Mouse (Mus musculus) left cerebral cortex, postnatal 4 days (tissue): ENCODE measurements around the gene Terf2ip. TPM values are rescaled to one million over a fixed set of nuclear protein-coding genes. Genes with fewer than 3 reads are reported as not detected.

ENCODE experiments used
- DNase-seq: peaks from one replicate; pipeline ENCODE4 v3.0.0-alpha.2; 2022
- intact Hi-C: fragments of 180-260 bp; cut with DNase I; formaldehyde crosslinking; loops from one replicate; pipeline ENCODE4 v1.15.1; 2025
- total RNA-seq, 2 experiments: library from RNA; stranded (reverse); gene quantifications; 2 replicates each; pipeline ENCODE4 v1.2.3; 2021

Gene Terf2ip
- total RNA-seq: 10 to 100 TPM; 40.2 to 41.6 TPM

DNA sequence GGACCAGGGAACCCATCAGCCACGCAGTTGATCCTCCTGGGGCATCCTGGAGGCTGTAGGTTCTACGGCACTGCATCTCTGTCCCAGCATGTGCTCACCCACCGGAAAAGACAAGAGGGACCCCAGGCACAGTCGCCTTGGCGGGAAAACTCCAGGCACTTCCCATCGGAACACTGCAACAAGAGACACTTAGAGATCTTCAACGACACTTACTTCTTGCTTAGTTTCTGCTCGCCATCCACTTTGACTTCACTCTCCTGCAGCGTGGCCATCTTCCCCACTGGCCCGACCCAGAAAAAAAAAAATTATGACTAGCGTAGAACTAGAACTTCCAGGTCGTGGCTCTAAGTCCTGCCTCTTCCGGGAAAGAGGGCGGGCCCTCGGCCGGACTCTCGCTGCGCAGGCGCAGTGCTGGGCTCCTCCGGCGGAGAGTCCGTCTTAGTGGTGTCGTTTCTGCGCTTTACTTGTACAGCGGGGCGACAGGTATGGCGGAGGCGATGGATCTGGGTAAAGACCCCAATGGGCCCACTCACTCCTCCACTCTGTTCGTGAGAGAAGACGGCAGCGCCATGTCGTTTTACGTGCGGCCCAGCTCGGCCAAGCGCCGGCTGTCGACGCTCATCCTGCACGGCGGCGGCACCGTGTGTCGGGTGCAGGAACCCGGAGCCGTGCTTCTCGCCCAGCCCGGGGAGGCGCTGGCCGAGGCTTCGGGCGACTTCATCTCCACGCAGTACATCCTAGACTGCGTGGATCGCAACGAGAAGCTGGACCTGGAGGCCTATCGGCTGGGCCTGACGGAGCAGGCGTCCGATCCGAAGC is at the start of gene Terf2ip, which contains the start of gene Kars:
Gene Terf2ip, plus strand, starts transcription at position 402 of the 819 bp plus-strand sequence.
Gene Kars, minus strand, starts transcription at position 327 of the 819 bp plus-strand sequence.
- intact Hi-C loops: no loop called here
- DNase-seq: peak; percentile 94

DNA sequence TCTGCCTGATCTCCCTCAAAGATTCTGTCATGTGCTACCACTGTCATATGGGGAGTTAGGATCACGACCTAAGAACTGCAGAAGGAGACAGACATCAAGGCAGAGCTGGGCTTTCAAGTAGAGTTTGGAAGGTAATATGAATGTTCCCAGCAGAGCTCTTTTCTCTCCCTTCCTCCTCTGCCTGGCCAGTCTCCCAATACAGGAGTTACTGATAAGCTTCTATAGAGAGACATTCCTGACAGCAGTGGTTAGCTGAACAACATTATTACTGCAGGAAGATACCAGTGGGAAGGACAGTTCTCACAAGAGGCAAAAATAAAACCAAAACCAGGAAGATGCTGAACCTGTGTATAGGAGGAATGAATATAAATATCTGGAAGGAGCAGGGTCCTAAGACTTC is 48.6 kb upstream of the Terf2ip start:
- intact Hi-C loops: no loop called here

DNA sequence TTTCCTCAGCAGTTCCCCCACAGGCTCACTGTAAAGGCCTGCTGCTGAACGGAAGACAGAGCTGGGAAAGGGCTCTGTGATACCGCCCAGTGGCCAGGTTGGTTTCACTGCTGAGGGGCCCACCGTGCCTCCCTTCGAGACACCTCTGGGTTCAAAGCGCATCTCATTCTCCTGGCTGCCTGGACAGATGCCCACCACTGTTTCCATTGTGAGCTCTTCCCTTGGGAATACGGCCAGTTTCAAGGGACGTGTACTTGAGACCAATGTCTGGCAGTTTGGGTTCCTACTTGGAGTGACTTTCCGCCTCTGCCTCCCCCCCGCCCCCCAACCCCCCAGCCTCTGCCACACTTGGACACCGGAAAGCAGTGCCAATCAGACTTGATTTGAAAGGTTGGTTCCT is 48.1 kb upstream of the Terf2ip start:
- peak; percentile 15 for DNase-seq
- intact Hi-C loops: no loop called here

More for the DNA sequence above, 48.6 kb upstream of the Terf2ip start:
- no peak for DNase-seq

DNA sequence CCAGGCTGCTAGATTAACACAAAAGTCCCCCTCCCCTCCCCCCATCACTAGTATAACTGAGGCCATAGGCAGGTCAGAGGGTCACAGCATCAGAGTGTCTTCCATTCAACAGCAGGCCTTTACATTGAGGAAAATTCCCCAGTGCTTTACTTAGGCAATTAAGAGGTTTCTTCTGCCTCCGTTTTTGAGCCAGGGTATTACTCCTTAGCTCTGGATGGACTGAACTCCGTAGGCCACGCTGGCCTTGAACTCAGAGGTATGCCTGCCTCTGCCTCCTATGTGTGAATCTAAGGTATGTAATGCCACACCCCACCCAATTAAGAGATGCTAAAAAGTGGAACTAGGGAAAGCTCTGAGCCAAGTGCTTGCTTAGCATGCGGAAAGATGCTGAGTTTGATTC is 47.7 kb upstream of the Terf2ip start:
- no peak for DNase-seq
- intact Hi-C loops: no loop called here

DNA sequence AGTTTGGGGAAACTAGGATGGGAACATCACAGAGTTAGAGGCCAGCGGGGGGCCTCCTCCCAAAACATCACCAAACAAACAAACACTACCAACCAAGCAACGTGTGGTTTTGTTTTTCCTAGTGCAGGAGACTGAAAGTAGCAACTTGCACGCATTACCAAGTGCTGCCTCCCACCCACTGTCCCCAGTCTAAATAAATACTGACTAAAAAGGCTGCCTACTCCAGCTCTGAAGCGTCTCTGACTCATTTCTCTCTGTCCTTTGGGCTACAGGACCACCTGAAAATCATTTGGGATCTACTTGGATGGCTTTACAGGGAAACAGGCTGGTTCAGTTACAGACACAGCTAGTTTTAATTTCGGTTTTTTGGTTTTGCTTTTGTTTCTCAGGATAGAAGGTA is 46.8 kb upstream of the Terf2ip start:
- intact Hi-C loops: no loop called here
- DNase-seq: no peak

DNA sequence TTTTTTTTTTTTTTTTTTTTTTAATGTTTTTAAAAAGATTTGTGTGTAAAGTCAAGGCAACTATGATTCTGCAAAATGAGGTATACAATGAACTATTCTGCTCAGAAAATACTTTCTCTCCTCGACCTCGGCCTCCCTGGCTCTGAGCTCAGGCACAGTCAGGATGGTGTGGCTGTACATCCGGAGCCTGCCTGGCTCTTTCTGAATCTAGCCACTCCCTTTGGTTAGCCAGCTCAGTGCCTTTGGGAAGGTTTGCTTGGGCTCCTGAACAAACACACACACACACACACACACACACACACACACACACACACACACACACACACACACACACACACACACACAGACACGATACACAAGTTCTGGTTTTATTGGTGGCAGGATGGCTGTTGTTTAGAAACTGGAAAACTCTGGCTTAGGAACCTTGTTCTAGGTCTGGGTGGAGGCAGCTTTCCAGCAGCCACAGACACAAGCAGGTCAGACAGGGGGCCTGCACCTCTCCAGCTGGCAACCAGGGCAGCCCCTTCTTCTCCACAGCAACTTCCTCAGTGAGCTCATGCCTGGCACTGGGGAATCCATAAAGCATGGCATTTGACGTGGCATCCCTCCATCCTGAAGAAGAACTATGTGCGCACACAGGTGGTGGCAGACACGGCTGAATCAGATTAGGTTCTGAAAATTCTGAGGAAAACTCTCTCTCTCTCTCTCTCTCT is 46.2 kb upstream of the Terf2ip start:
- intact Hi-C loops: no loop called here
- no peak for DNase-seq

DNA sequence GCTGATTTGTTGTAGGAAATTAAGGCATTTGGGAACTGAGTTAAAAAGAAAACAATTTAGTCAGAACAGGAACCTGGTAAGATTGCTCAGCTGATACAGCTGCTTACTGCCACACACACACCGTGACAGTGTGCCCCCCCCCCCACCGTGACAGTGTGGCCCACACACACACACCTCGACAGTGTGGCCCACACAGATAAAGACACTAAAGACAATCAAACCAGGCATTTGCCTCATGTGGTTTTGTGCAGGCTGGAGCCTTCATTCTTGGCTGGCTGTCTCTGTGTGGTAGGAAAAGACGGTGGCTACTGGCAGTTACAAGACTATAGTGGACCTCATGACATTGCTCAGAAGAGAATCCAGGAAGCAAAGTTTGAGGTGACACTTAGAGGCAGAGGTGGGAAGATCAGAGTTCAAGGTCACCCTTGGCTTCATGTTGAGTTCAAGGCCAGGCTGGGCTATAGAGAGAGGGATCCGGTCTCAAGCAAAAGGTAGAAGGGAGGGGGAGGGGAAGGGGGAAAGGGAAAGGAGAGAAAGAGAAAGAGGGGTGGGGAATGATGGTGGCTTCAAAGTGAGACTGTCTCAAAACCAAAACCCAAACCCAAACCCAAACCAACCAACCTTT is 43.8 kb upstream of the Terf2ip start:
- intact Hi-C loops: no loop called here

DNA sequence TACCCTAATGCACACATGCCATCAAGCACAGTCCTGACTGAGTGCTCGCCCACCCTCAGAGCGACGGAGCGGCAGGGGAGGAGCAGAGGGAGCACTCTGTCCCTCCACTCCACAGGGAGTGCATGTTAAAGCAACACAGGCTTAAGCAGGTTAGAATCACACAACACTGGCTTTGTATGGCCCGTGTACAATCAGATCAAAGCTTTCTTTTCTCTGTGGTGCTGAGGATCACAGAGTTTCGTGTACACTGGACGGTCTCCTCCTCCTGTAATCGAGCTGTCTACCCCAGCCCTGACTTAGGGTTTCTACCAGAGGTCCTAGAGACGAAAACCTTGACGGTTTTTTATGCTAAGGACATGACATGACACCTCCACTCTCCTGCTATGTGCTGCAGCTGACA is 42.7 kb upstream of the Terf2ip start:
- DNase-seq: no peak
- intact Hi-C loops: no loop called here

More for the DNA sequence above, 43.8 kb upstream of the Terf2ip start:
- no peak for DNase-seq

DNA sequence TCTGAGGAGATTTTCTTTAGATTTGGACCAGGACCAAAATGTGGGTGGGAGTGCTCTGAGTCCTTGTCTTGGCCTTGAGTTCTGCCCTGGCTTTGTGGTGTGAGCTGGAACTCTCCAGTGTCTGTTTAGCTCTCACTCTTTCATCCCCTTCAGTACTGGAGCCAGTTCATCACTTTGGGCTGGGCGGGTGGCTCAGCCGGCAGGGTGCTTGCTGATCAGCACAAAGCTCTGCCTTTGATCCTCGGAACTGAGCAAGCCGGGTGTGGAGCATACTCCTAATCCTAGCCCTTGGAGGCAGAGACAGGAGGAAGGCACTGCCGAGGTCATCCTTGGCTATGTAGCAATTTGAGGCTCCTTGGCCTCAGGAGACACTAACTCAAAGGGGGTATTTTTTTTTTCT is 42.2 kb upstream of the Terf2ip start:
- DNase-seq: no peak
- intact Hi-C loops: no loop called here

DNA sequence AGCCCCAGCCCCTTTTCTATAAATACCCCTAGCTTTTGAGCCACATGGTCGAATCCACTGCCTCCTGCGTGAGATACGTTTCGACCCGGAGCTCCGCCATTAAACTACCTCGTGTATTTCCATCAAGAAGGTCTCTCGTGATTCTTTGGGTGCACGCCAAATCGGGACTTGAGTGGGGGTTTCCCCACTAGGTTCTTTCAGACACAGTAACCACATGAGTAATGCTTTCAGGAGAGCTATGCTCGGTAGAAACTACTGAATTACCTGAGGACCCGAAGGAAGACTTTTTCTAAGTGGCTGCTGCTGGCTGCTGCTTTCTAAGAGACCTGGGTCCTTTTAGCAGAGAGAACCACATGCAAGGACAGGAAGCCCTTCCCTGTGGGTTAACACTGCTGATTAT is 37.1 kb upstream of the Terf2ip start:
- intact Hi-C loops: no loop called here
- no peak for DNase-seq

DNA sequence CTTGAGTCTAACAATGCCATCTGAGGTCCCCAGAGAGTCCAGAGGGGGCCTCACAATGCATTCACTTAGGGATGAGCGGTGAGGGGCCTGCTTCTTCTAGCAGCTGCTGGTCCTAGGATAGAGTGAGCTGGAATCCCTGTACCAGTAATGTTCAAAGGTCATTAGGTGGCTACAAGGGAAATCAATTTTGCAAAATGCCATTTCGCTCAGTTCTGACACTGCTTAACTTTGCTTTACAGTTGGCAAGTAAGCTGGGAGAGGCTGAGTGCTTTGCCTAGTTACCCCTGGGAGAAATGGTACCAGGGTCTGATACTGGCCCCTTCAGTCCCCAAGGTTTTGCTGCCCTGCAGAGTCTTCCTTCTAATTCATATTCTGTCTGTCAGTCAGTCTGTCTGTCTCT is 35.5 kb upstream of the Terf2ip start:
- intact Hi-C loops: no loop called here
- DNase-seq: no peak

DNA sequence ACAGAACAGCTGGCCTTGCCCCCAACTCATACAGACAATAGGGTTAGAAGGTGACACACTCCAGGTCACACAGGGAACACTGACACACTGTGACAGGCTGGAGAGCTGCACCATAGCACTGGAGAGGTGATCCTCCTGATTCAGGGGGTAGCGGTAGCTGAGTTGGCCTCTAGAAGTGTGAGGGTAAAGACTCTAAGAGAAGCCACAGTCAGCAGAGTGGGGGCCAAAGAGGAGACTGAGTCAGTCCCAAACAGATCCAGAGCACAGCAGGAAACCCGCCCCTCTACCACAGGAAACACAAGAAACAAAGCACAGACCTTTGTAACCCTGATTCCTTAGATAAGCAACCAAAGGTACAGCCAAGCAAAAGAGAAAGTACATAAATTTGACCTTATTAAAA is 34.9 kb upstream of the Terf2ip start:
- intact Hi-C loops: no loop called here
- no peak for DNase-seq

DNA sequence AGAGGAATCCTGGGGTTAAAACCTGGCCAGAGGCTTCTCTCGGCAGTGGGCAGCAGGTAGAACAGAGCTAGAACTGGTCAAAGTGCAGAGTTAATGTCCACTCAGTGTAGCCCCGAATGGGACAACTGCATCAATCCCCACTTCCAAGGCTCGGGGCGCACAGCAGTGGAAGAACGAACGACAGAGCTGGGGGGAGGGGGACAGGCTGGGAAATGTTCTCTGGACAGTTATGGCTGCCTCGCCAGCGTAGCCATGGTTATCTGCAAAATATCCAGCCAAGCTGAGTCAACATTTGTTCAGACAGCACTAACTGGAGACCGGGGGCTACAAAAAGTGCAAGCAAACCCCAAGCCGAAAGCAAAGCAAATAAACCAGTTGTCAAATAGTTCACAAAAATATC is 33.1 kb upstream of the Terf2ip start:
- intact Hi-C loops: no loop called here
- DNase-seq: peak; percentile 27

DNA sequence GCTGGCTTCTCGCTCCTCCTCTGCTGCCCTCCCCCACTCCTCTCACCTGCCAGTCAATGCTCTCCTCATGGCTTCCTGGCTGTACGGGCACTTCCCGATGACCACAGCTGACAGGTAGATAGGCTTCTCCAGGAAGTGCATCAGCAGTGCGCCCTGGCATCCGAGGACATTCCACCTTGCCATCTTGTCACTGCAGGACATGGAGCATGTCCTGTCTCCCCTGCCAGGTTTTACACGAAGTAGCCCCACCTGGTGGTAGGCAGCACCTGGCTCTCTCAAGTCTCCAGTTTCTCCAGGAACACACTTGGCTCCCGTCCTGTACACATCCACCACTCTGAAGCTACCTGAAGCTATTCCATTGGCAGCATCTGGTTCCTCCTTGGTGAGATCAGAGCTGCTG is 29.1 kb upstream of the Terf2ip start:
- DNase-seq: no peak

DNA sequence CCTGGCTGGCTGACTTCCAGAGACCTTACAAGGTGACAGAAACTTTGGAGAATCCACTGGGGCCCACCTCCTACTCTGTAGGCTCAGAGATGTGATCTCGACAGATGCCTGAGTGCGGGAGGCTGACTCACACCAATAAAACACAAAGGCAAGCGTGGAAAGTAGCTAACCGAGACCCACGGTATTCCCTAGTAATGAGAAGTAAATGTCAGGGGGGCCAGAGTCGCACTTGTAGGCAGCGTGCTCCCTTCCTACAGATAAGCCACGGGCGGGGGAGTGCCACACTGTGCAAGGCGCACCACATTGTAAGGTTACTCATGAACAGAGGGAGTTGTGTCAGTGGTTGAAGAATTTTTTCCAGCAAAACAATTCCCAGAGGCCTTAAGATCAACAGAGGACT is 26.7 kb upstream of the Terf2ip start:
- no peak for DNase-seq
- intact Hi-C loops: no loop called here

More for the DNA sequence above, 29.1 kb upstream of the Terf2ip start:
- intact Hi-C loops: no loop called here

DNA sequence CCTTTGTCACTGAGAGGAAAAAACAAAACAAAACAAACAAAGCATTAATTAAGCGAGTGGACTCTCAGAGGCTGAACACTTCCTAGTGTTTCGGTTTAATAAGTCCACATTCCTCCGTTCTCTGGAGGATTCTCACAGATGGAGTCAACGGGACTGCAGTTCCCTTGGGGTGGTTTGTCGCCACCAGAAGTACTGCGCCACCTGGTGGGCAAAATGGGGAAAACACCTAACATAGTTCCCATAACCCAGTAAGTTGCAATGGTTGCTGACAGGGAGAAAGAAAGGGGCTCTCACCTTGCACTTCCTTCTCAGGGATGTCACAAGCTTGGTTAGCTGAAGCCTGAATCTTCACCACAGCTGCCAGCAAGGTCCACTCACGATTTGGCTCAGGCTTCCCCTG is 21.3 kb upstream of the Terf2ip start:
- intact Hi-C loops: no loop called here

DNA sequence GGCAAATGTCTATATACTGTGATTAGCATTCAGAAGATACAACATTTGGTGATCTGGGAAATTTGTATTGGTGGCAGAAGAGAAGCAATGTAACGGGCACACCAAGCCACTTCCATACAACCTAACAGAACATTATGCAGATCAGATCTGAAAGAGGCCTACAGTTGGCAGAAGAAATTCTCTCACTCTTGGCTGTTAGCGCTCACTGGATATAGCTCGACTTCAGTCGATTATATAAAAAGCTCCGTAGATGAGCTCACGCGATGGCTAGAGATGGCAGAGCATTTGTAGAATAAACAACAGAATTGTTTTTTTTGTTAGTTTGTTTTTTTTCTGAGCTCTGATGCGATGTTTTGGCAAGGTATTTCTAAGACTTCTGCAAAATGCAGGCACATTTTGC is 19.9 kb upstream of the Terf2ip start:
- intact Hi-C loops: no loop called here
- DNase-seq: no peak

More for the DNA sequence above, 21.3 kb upstream of the Terf2ip start:
- DNase-seq: peak; percentile 75

DNA sequence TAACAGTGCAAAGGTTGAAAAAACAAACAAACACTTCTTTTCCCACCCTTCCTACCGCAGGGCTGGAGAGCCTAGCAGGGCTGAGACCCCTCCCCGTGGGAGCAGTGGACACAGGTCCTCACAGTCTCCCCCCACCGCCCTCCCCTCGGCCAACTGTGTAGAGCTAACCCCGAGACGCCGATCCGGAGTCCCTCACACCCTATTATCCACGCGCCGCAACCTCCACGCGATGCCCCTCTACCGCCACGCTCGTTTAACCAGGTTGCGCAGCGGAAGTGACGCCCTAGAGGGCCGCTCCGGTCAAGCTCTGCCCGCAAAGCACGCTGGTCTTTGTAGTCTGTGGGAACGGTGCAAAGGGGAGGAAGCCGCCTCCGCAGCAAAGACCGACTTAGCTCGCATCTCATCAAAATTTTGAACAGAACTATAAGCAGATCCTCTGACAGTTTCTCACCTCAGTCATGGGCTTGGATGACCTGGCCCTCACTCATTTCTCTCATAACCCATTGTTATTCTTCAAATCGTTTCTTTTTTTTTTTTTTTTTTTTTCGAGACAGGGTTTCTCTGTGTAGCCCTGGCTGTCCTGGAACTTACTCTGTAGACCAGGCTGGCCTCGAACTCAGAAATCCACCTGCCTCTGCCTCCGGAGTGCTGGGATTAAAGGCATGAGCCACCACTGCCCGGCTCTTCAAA is 19.0 kb upstream of the Terf2ip start, which contains the start of gene Adat1:
Gene Adat1, minus strand, starts transcription at position 290 of the 690 bp plus-strand sequence.
- intact Hi-C loops: no loop called here
- DNase-seq: peak; percentile 87

DNA sequence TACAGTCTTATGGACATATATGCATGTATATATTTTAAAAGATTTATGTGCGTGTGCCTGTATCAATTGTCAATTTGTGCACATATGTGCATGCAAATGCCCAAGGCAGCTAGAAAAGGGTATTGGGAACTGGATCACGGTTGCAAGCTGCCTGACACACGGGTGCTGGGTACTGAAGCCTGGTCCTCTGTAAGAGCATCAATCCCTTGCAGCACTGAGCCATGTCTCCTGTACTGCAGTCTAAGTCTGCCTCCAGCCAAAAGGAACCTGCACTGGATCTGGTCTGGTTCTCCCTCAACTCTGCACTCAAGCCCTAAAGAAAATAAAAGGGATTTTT is 18.5 kb upstream of the Terf2ip start:
- DNase-seq: no peak

DNA sequence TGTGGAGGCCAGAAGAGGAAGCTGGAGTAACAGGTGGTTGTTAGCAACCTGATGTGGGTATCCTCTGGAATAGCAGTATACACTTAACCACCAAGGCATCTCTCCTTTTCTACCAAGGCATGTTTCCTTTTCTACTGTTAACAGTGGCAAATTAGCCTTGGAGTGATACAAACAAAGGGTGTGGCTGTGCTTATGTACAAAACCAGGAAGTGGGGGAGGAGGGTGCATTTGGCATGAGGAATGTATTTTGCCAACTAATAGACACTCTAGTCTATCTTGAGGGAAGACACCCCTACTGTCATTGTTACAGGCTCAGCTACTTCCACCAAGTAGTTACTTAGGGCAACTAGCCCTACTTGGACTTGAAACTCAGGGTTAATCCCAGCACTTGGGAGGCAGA is 6.4 kb upstream of the Terf2ip start:
- intact Hi-C loops: no loop called here
- DNase-seq: no peak

More for the DNA sequence above, 18.5 kb upstream of the Terf2ip start:
- intact Hi-C loops: no loop called here

DNA sequence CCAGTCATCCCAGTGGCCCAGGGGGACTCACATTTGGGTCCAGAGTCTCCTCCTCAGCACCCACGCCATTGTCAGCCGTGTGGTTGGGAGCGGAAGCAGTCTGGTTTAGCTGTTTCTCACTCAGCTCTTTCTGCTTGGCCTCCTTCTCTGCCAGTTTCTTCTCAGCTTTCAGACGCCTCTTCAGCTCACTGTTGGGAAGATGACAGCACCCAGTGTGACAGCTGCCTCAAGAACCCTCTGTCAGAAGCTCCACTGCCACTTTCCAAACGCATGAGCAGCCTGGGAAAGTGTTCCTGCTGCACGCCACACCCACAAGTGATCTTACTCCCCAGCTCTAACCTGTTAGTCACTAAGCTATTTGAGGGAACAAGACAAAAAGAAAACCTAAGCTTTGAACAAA is 5.6 kb upstream of the Terf2ip start:
- intact Hi-C loops: no loop called here
- no peak for DNase-seq
